20 mouse cellular contexts compared by ENCODE assay signal in genomic region chr2:131906846-131907245, GRCm38 (mm10). TPM values are rescaled to one million over a fixed set of nuclear protein-coding genes. Genes with fewer than 3 reads are reported as not detected.
DNase-seq lines count a peak whose midpoint lies in the region; ATAC-seq and TF ChIP-seq lines count a peak whose summit lies in the region.
"Had no signal": no experiment of that assay in that cellular context is flagged by ENCODE, and none has a peak within 500 bp of the region (broad histone marks: within the 10 kb centered on the region; RNA-seq: fewer than 3 reads in every experiment).

No protein-coding gene starts in this region.

- H3K36me3 ChIP-seq in heart, embryonic 11.5 days (ENCODE audit: control insufficient read depth, insufficient read depth, low read length), result no peaks in the 10 kb centered on the region
- H3K36me3 ChIP-seq in lung, embryonic 14.5 days (ENCODE audit: insufficient read depth), result no peaks in the 10 kb centered on the region
- H3K36me3 ChIP-seq in lung, postnatal 0 days (ENCODE audit: insufficient read depth, low read length), result no peaks in the 10 kb centered on the region
- H3K36me3 ChIP-seq in hindbrain, embryonic 13.5 days, result no peaks in the 10 kb centered on the region
- H3K36me3 ChIP-seq: embryonic facial prominence, embryonic 12.5 days; forebrain, embryonic 12.5 days; limb, embryonic 10.5 days; neural tube, embryonic 15.5 days had no signal

- no peak overlapping the region for H3K9ac ChIP-seq in heart, embryonic 11.5 days (ENCODE audit: low read depth, low read length)
- H3K9ac ChIP-seq in lung, embryonic 14.5 days, result no peak overlapping the region
- no peak overlapping the region for H3K9ac ChIP-seq in lung, postnatal 0 days (replicated peaks; ENCODE audit: low read depth)
- H3K9ac ChIP-seq in hindbrain, embryonic 13.5 days, result no peak overlapping the region
- H3K9ac ChIP-seq: embryonic facial prominence, embryonic 12.5 days; forebrain, embryonic 12.5 days; neural tube, embryonic 15.5 days had no signal

- TF ChIP-seq EP300 in lung, postnatal 0 days (IDR thresholded peaks at IDR 0.05), result no peak

- no peak for TF ChIP-seq CTCF in lung, embryonic 14.5 days (IDR thresholded peaks at IDR 0.05; ENCODE audit: low read depth)
- TF ChIP-seq CTCF in lung, postnatal 0 days (IDR thresholded peaks at IDR 0.05), result no peak

- WGBS in heart, embryonic 11.5 days (ENCODE audit: insufficient replicate concordance), result 81% methylated on average over 1 of the region's 1 CpGs
- 75% methylated on average over 1 of the region's 1 CpGs for WGBS in lung, embryonic 14.5 days
- WGBS in lung, postnatal 0 days, result 48% methylated on average over 1 of the region's 1 CpGs
- 69% methylated on average over 1 of the region's 1 CpGs for WGBS in hindbrain, embryonic 13.5 days

- peak; percentile 95 for DNase-seq in heart, adult 11 months
- peak; percentile 60 for DNase-seq in lung, embryonic 14.5 days
- no peak for DNase-seq in lung, postnatal 0 days (ENCODE audit: low spot score)
- peak; percentile 67 to 77 for DNase-seq in adrenal gland, postnatal 36 days
- DNase-seq in kidney, postnatal 36 days, result peak; percentile 48 to 75
- DNase-seq: layer of hippocampus, adult 9-11 months; right cerebral cortex, postnatal 25 days; thymus, postnatal 25 days had no signal

- H3K9me3 ChIP-seq in heart, embryonic 11.5 days (replicated peaks; ENCODE audit: control insufficient read depth, low read length), result no peaks in the 10 kb centered on the region
- H3K9me3 ChIP-seq in lung, embryonic 14.5 days (ENCODE audit: low read depth, low read length), result no peaks in the 10 kb centered on the region
- H3K9me3 ChIP-seq in lung, postnatal 0 days (ENCODE audit: low read length), result no peaks in the 10 kb centered on the region
- H3K9me3 ChIP-seq in hindbrain, embryonic 13.5 days, result no peaks in the 10 kb centered on the region
- H3K9me3 ChIP-seq: embryonic facial prominence, embryonic 12.5 days; forebrain, embryonic 12.5 days; limb, embryonic 10.5 days; neural tube, embryonic 15.5 days had no signal

- H3K4me3 ChIP-seq in heart, embryonic 11.5 days (ENCODE audit: low read depth, low read length), result no peak overlapping the region
- H3K4me3 ChIP-seq in lung, embryonic 14.5 days (ENCODE audit: low read depth, low read length), result no peak overlapping the region
- H3K4me3 ChIP-seq in lung, postnatal 0 days (ENCODE audit: low read depth, low read length), result no peak overlapping the region
- no peak overlapping the region for H3K4me3 ChIP-seq in hindbrain, embryonic 13.5 days
- H3K4me3 ChIP-seq: embryonic facial prominence, embryonic 12.5 days; forebrain, embryonic 12.5 days; limb, embryonic 10.5 days; neural tube, embryonic 15.5 days had no signal

- no peaks in the 10 kb centered on the region for H3K27me3 ChIP-seq in heart, embryonic 11.5 days (ENCODE audit: control insufficient read depth, insufficient read depth, low read length)
- no peaks in the 10 kb centered on the region for H3K27me3 ChIP-seq in lung, embryonic 14.5 days (ENCODE audit: insufficient read depth, low read length)
- H3K27me3 ChIP-seq in lung, postnatal 0 days (replicated peaks; ENCODE audit: insufficient read depth, low read length), result no peaks in the 10 kb centered on the region
- no peaks in the 10 kb centered on the region for H3K27me3 ChIP-seq in hindbrain, embryonic 13.5 days
- H3K27me3 ChIP-seq: embryonic facial prominence, embryonic 12.5 days; neural tube, embryonic 15.5 days had no signal

- no peak overlapping the region for H3K27ac ChIP-seq in heart, embryonic 11.5 days (ENCODE audit: low read depth, low read length)
- H3K27ac ChIP-seq in lung, embryonic 14.5 days (ENCODE audit: low read depth), result no peak overlapping the region
- H3K27ac ChIP-seq in lung, postnatal 0 days (ENCODE audit: low read length), result no peak overlapping the region
- H3K27ac ChIP-seq in hindbrain, embryonic 13.5 days, result no peak overlapping the region
- H3K27ac ChIP-seq: embryonic facial prominence, embryonic 12.5 days; forebrain, embryonic 12.5 days; limb, embryonic 10.5 days; macrophage; neural tube, embryonic 15.5 days had no signal

- no peak for ATAC-seq in heart, embryonic 11.5 days (replicated peaks; ENCODE audit: insufficient number of reproducible peaks, low FRiP score, low TSS enrichment)
- ATAC-seq in lung, embryonic 14.5 days (ENCODE audit: insufficient read depth), result no peak
- no peak for ATAC-seq in lung, postnatal 0 days
- no peak for ATAC-seq in frontal cortex, adult (ENCODE audit: low TSS enrichment)
- ATAC-seq in hindbrain, embryonic 13.5 days (ENCODE audit: low FRiP score), result no peak
- ATAC-seq: midbrain, embryonic 16.5 days had no signal

- peaks cover 29% of the 10 kb centered on the region for H3K4me1 ChIP-seq in heart, embryonic 11.5 days (ENCODE audit: control insufficient read depth, insufficient read depth, low read length)
- no peaks in the 10 kb centered on the region for H3K4me1 ChIP-seq in lung, embryonic 14.5 days (ENCODE audit: insufficient read depth)
- no peaks in the 10 kb centered on the region; the same call in 1 of the 2 replicates for H3K4me1 ChIP-seq in lung, postnatal 0 days (ENCODE audit: insufficient read depth, low read depth, low read length)
- H3K4me1 ChIP-seq in hindbrain, embryonic 13.5 days (replicated peaks), result peaks cover 13% of the 10 kb centered on the region

- no peak overlapping the region for H3K4me2 ChIP-seq in heart, embryonic 11.5 days
- no peak overlapping the region for H3K4me2 ChIP-seq in lung, embryonic 14.5 days
- no peak overlapping the region for H3K4me2 ChIP-seq in lung, postnatal 0 days (replicated peaks; ENCODE audit: low read depth, low read length)
- no peak overlapping the region for H3K4me2 ChIP-seq in hindbrain, embryonic 13.5 days
- H3K4me2 ChIP-seq: embryonic facial prominence, embryonic 12.5 days; forebrain, embryonic 12.5 days; neural tube, embryonic 15.5 days had no signal

RNA-seq across cellular contexts. Expression of gene Prnp, which starts 2.9 kb away (rescaled TPM):
- 47.0 and 53.2 TPM in 2 replicates for polyA plus RNA-seq in heart, embryonic 11.5 days (2014; fragmentation: Nextera tagmentation; extraction: Ambion mirVana)
- 31.2 and 32.8 TPM in 2 replicates for polyA plus RNA-seq in lung, embryonic 14.5 days (2014; fragmentation: Nextera tagmentation; extraction: Ambion mirVana)
- 135 and 142 TPM in 2 replicates for polyA plus RNA-seq in lung, postnatal 0 days (2015; fragmentation: Nextera tagmentation; extraction: Ambion mirVana)
- total RNA-seq in adrenal gland, postnatal 36 days (2021), result 100 to 1,000 TPM in 1 of 2 experiments, 10 to 100 TPM in 1; 90.8 to 126 TPM
- polyA plus RNA-seq in hindbrain, embryonic 13.5 days (2015; fragmentation: Nextera tagmentation; extraction: Ambion mirVana), result 113 and 118 TPM in 2 replicates

RNA-seq across cellular contexts. Expression of gene Prn, which starts 2.9 kb away (rescaled TPM):
- polyA plus RNA-seq in heart, embryonic 11.5 days (2014; fragmentation: Nextera tagmentation; extraction: Ambion mirVana), result not detected in 2 replicates
- not detected in 2 replicates for polyA plus RNA-seq in lung, embryonic 14.5 days (2014; fragmentation: Nextera tagmentation; extraction: Ambion mirVana)
- polyA plus RNA-seq in lung, postnatal 0 days (2015; fragmentation: Nextera tagmentation; extraction: Ambion mirVana), result not detected in 2 replicates
- total RNA-seq in adrenal gland, postnatal 36 days (2021), result under 1 TPM in 1 of 2 experiments, not detected in 1; 0.13 TPM
- not detected in 2 replicates for polyA plus RNA-seq in hindbrain, embryonic 13.5 days (2015; fragmentation: Nextera tagmentation; extraction: Ambion mirVana)
- total RNA-seq: adrenal gland, adult 18-20 months; gastrocnemius, postnatal 4 days had no signal
- polyA plus RNA-seq: cerebellum, adult 2 months; embryonic facial prominence, embryonic 12.5 days; forebrain, embryonic 12.5 days; limb, embryonic 10.5 days; macrophage; midbrain, embryonic 16.5 days; neural tube, embryonic 15.5 days had no signal

RNA-seq across cellular contexts. Expression of gene Prnd, which starts 43.8 kb away (rescaled TPM):
- 3.2 and 4.0 TPM in 2 replicates for polyA plus RNA-seq in heart, embryonic 11.5 days (2014; fragmentation: Nextera tagmentation; extraction: Ambion mirVana)
- polyA plus RNA-seq in lung, embryonic 14.5 days (2014; fragmentation: Nextera tagmentation; extraction: Ambion mirVana), result 55.8 and 57.3 TPM in 2 replicates
- 3.5 and 6.0 TPM in 2 replicates for polyA plus RNA-seq in lung, postnatal 0 days (2015; fragmentation: Nextera tagmentation; extraction: Ambion mirVana)
- under 1 TPM; 0.20 to 0.70 TPM for total RNA-seq in adrenal gland, postnatal 36 days (2021)
- 11.8 and 13.3 TPM in 2 replicates for polyA plus RNA-seq in hindbrain, embryonic 13.5 days (2015; fragmentation: Nextera tagmentation; extraction: Ambion mirVana)
- polyA plus RNA-seq: macrophage had no signal

RNA-seq across cellular contexts. Expression of gene Erv3, which starts 47.3 kb away (rescaled TPM):
- polyA plus RNA-seq in heart, embryonic 11.5 days (2014; fragmentation: Nextera tagmentation; extraction: Ambion mirVana), result not detected in 2 replicates
- not detected in 2 replicates for polyA plus RNA-seq in lung, embryonic 14.5 days (2014; fragmentation: Nextera tagmentation; extraction: Ambion mirVana)
- polyA plus RNA-seq in lung, postnatal 0 days (2015; fragmentation: Nextera tagmentation; extraction: Ambion mirVana), result not detected in 2 replicates
- not detected for total RNA-seq in adrenal gland, postnatal 36 days (2021)
- polyA plus RNA-seq in hindbrain, embryonic 13.5 days (2015; fragmentation: Nextera tagmentation; extraction: Ambion mirVana), result not detected in 2 replicates
- total RNA-seq: adrenal gland, adult 18-20 months had no signal
- polyA plus RNA-seq: embryonic facial prominence, embryonic 12.5 days; forebrain, embryonic 12.5 days; limb, embryonic 10.5 days; macrophage; midbrain, embryonic 16.5 days; neural tube, embryonic 15.5 days had no signal
